Mouse (Mus musculus) liver, embryonic 11.5 days (tissue): ENCODE data around the gene Zbtb2. TPM values are rescaled to one million over a fixed set of nuclear protein-coding genes. Genes with fewer than 3 reads are reported as not detected.

ENCODE experiments used
- ATAC-seq: fragments of 200-750 bp; cut with Nextera tagmentation; replicated peaks from 2 replicates; pipeline ENCODE4 v1.8.0; 2017; ENCODE audit warnings: moderate number of reproducible peaks, mild to moderate bottlenecking, moderate TSS enrichment, moderate library complexity; ENCODE audit not compliant: low FRiP score
- DNase-seq: peaks from one replicate; pipeline ENCODE4 v3.0.0-alpha.2; 2017; ENCODE audit warnings: low spot score
- H3K27ac ChIP-seq: fragments of 300-500 bp; sonication (generic); 2 replicates; pipeline ENCODE4 v1.5.1; 2014; ENCODE audit warnings: mild to moderate bottlenecking, low read depth, low read length, control low read depth
- H3K27me3 ChIP-seq: fragments of 300-500 bp; sonication (generic); replicated peaks from 2 replicates; pipeline ENCODE4 v1.6.1; 2014; ENCODE audit warnings: low read length, mixed read lengths; ENCODE audit not compliant: control insufficient read depth, insufficient read depth
- H3K36me3 ChIP-seq: fragments of 300-500 bp; sonication (generic); 2 replicates; pipeline ENCODE4 v1.6.1; 2014; ENCODE audit warnings: mild to moderate bottlenecking, low read length, moderate library complexity, mixed read lengths; ENCODE audit not compliant: control insufficient read depth, insufficient read depth
- H3K4me1 ChIP-seq: fragments of 300-500 bp; sonication (generic); replicated peaks from 2 replicates; pipeline ENCODE4 v1.6.1; 2014; ENCODE audit warnings: low read length, mixed read lengths; ENCODE audit not compliant: control insufficient read depth, insufficient read depth
- H3K4me2 ChIP-seq: fragments of 300-500 bp; sonication (generic); 2 replicates; pipeline ENCODE4 v1.6.1; 2014; ENCODE audit warnings: mild to moderate bottlenecking, control low read depth, moderate library complexity
- H3K4me3 ChIP-seq: fragments of 300-500 bp; sonication (generic); 2 replicates; pipeline ENCODE4 v1.5.1; 2014; ENCODE audit warnings: low read depth, low read length, control low read depth
- H3K9ac ChIP-seq: fragments of 300-500 bp; sonication (generic); 2 replicates; pipeline ENCODE4 v1.6.1; 2014; ENCODE audit warnings: low read depth, low read length, control low read depth
- H3K9me3 ChIP-seq: fragments of 300-500 bp; sonication (generic); 2 replicates; pipeline ENCODE4 v1.6.1; 2016; ENCODE audit warnings: low read length, inconsistent platforms, mixed read lengths; ENCODE audit not compliant: control insufficient read depth
- WGBS: fragments of 180-500 bp; shearing (Covaris S2); extraction: QIAGEN DNeasy Blood & Tissue Kit; methylation state at CpG from one replicate; pipeline ENCODE4 v1.1.7; 2014; 5-methylcytosine and 5-hydroxymethylcytosine counted together
- polyA plus RNA-seq: library from polyadenylated mRNA; unstranded; fragments of >200 nt; fragmentation: Nextera tagmentation; extraction: Ambion mirVana; gene quantifications from 2 replicates; pipeline ENCODE4 v1.2.1, GENCODE M21; 2014

Gene Zbtb2
- polyA plus RNA-seq, 1 experiment from 2014 or later = 12.3 TPM

DNA sequence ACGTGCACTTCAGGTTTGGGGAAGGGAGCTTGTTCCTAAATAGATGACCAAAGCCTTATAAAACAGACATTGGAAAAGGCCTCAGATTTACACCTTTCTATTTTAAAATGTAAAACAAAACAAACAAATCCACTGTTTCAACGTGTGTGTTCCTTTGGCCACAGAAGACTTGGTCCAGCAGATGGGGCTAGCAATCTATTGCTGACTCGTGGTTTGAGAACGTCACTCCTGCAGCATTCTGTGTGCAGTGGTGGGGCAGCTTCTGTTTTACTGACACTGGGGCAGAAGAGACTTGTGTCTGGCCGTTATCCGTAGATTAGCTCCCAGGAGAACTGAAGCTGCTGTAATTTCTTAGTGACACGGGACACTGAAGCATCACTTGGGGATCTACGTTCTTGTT is 37.3 kb upstream of the Zbtb2 start:
- WGBS = 79% methylated on average over 8 of the region's 8 CpGs
- Histone ChIP-seq H3K4me2 (no peak overlapping the region), H3K4me3 (no peak overlapping the region), H3K9me3 (no peaks in the 10 kb centered on the region), H3K27me3 (no peaks in the 10 kb centered on the region), H3K4me1 (no peaks in the 10 kb centered on the region; the same call in 1 of the 2 replicates), H3K27ac (no peak overlapping the region), H3K9ac (no peak overlapping the region), H3K36me3 (peaks cover 30% of the 10 kb centered on the region)
- ATAC-seq (no peak), DNase-seq (no peak)

DNA sequence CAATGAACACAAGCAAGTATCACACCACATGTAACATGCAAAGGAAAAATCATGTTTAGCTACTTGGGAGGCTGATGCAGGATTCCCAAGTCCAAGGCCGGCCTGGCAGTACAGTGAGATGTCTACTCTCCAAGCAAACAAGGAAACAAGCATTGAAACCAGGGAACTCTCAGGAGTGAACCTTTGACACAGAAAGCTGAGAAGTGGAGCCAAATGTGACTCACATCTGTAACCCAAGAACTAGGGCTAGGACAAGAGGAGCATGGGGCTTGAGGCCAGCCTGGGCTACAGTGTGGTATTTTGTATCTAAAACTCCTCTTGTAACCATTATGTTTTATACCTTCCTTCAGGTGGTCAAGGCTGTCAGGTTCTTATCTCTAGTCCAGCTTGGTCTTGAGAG is 19.3 kb upstream of the Zbtb2 start:
- peaks cover 30% of the 10 kb centered on the region for H3K36me3 ChIP-seq
- WGBS = 94% methylated on average over 1 of the region's 1 CpGs

DNA sequence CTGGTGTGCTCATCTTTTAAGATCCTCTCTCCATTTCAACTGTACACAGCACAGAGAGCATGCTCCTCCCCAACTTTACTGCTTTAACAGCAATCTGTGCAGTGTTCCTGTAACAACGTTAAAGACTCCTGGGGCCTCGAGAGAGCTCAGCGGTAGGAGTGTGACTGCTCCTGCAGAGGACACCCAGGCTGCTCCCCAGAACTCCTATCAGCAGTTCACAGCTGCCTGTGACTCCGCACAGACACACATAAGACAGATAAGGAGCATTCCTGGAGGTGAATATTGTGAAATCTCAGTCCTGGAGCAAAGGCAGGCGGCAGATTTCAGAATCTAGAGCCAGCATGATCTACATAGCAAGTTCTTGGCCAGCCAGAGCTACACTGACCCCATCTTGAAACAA is 17.6 kb upstream of the Zbtb2 start:
- no peak overlapping the region for H3K27ac ChIP-seq
- ATAC-seq = peak; percentile 91
- H3K36me3 ChIP-seq = peaks cover 27% of the 10 kb centered on the region
- H3K4me3 ChIP-seq = no peak overlapping the region
- H3K9ac ChIP-seq = no peak overlapping the region
- no peak overlapping the region for H3K4me2 ChIP-seq
- 43% methylated on average over 5 of the region's 5 CpGs for WGBS
- H3K9me3 ChIP-seq = no peaks in the 10 kb centered on the region
- DNase-seq = no peak
- no peaks in the 10 kb centered on the region for H3K27me3 ChIP-seq
- peaks cover 6% of the 10 kb centered on the region for H3K4me1 ChIP-seq

More for the DNA sequence above, 19.3 kb upstream of the Zbtb2 start:
- no peak for ATAC-seq
- H3K4me3 ChIP-seq = no peak overlapping the region
- H3K9me3 ChIP-seq = no peaks in the 10 kb centered on the region
- no peak overlapping the region for H3K9ac ChIP-seq
- H3K4me2 ChIP-seq = no peak overlapping the region
- peaks cover 6% of the 10 kb centered on the region for H3K4me1 ChIP-seq
- DNase-seq = no peak
- no peaks in the 10 kb centered on the region for H3K27me3 ChIP-seq
- no peak overlapping the region for H3K27ac ChIP-seq

DNA sequence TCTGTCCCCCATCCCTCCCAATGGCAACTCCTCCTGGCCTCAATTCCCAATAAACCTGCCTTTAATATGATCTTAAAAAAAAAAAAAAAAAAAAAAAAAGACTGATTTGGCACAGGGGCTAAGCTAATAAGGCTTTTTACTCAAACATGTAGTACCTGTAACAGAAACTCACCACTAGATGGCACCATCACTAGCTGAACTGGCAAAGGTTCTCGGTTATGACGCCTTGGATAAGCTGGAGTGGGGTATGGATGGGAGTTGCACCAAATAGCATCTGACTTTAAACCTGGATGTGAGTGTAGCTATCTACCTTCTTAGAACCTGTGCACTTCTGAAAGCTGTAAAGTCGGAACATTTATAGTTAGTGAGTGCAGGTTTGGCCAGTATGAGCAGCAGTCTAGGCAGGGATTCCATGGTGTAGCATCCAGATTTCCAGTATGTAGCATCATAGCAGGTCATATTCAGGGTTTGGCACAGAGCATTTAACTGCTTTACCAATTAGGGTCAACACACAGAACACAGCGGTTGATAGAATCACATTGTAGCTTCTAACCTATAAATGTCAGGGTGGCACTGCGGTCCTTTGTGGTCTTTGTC is 17.1 kb upstream of the Zbtb2 start:
- Histone ChIP-seq H3K4me3 (no peak overlapping the region), H3K4me2 (no peak overlapping the region), H3K9ac (no peak overlapping the region), H3K27ac (no peak overlapping the region), H3K27me3 (no peaks in the 10 kb centered on the region), H3K36me3 (peaks cover 24% of the 10 kb centered on the region), H3K4me1 (peaks cover 6% of the 10 kb centered on the region), H3K9me3 (no peaks in the 10 kb centered on the region)
- no peak for DNase-seq
- peak; percentile 19; the same call in 1 of the 2 replicates for ATAC-seq
- WGBS = 60% methylated on average over 5 of the region's 5 CpGs

DNA sequence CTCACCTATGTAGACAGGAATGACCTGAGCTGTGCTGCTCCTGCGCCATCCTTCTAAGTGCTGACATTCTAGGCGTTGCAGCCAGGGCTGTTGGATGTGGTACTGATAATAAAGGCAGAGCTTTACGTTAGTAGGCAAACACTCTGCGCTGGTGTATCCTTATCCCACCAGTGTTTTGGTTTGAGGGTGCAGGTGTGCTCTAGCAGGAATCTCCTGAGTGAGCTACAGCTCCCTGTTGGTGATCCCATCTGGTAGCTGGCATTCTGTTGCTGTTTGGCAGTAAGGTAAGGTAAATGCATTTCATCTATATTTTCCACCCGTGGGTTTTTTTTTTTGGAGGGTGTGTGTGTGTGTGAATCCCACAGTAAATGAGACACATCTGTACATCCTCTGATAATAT is 10.2 kb upstream of the Zbtb2 start:
- Histone ChIP-seq H3K4me2 (no peak overlapping the region), H3K27me3 (no peaks in the 10 kb centered on the region), H3K27ac (no peak overlapping the region), H3K9me3 (no peaks in the 10 kb centered on the region), H3K36me3 (peaks cover 14% of the 10 kb centered on the region), H3K4me3 (no peak overlapping the region), H3K9ac (no peak overlapping the region), H3K4me1 (no peaks in the 10 kb centered on the region)
- DNase-seq (no peak), ATAC-seq (no peak)
- 76% methylated on average over 5 of the region's 5 CpGs for WGBS

DNA sequence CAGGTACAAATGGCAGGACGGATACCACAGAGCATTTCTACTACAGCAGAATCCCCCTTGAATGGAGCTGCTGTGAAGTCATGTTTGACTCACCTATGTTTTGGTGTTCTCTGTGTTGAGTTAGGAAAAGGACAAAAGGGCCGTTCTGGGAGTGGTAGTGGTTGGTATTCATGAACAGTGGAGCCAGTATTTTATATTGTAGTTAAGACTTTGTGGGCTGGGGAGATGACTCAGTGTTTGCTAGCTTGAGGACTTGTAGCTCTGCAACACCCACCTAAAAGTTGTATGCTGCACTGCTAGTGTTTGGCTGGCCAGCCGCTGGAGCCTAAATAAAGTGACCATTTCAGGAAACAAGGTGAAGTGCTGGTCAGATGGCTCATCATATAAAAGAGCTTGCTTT is 7.4 kb upstream of the Zbtb2 start:
- peaks cover 9% of the 10 kb centered on the region for H3K36me3 ChIP-seq
- H3K4me2 ChIP-seq = no peak overlapping the region
- H3K27ac ChIP-seq = no peak overlapping the region
- ATAC-seq (no peak), DNase-seq (no peak)
- no peak overlapping the region for H3K4me3 ChIP-seq
- H3K4me1 ChIP-seq = peaks cover 10% of the 10 kb centered on the region
- WGBS = 88% methylated on average over 3 of the region's 3 CpGs
- no peak overlapping the region for H3K9ac ChIP-seq
- H3K9me3 ChIP-seq = no peaks in the 10 kb centered on the region
- no peaks in the 10 kb centered on the region for H3K27me3 ChIP-seq

DNA sequence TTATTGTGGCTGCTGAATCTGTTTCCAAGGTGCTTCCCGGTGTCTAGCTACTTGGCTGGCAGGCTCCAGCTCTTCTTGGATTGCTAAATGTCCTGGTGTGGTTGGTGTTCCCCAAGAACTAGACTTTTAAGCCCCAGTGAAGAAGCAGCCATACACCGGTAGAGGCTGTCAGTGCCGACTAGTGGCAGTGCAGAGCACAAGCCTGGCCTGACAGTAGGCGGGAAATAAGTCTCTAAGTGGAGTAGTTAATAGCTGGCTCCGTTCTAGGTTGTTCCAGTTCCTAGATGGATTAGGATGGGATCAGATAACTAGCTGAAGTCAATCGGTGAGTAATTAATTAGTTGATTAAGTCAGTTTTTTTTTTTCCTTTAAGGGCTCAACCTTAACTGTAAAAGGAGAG is 3.9 kb upstream of the Zbtb2 start:
- H3K4me3 ChIP-seq = no peak overlapping the region
- no peak for ATAC-seq
- no peaks in the 10 kb centered on the region for H3K27me3 ChIP-seq
- H3K4me1 ChIP-seq = peaks cover 25% of the 10 kb centered on the region
- no peak overlapping the region for H3K4me2 ChIP-seq
- WGBS = 64% methylated on average over 6 of the region's 6 CpGs
- no peak overlapping the region for H3K27ac ChIP-seq
- no peaks in the 10 kb centered on the region for H3K9me3 ChIP-seq
- DNase-seq = no peak
- H3K36me3 ChIP-seq = peaks cover 7% of the 10 kb centered on the region
- H3K9ac ChIP-seq = no peak overlapping the region

DNA sequence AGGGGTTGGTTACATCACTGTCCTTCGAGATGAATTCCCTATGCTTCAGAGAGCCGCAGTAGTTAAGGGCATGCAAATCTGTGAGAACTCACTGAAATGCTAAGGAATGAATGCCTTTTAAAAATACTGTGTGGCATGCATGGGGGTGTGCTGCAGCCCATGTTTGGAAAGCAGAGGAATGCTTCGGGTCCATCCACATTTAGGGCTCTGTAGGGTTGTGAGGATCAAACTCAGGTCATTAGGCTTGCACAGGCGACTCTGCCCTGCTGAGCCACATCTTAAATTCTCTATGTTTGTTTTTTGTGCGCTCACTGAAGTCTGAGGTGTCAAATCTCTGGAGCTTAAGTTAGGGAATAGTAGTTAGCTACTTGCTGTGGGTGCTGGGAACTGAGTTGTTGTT is 3.2 kb upstream of the Zbtb2 start:
- peaks cover 25% of the 10 kb centered on the region for H3K4me1 ChIP-seq
- no peaks in the 10 kb centered on the region for H3K27me3 ChIP-seq
- no peak for DNase-seq
- no peak overlapping the region for H3K9ac ChIP-seq
- H3K27ac ChIP-seq = no peak overlapping the region
- 76% methylated on average over 5 of the region's 5 CpGs for WGBS
- peaks cover 5% of the 10 kb centered on the region; the same call in 1 of the 2 replicates for H3K36me3 ChIP-seq
- H3K4me2 ChIP-seq = no peak overlapping the region
- no peak overlapping the region for H3K4me3 ChIP-seq
- no peak for ATAC-seq
- H3K9me3 ChIP-seq = no peaks in the 10 kb centered on the region

DNA sequence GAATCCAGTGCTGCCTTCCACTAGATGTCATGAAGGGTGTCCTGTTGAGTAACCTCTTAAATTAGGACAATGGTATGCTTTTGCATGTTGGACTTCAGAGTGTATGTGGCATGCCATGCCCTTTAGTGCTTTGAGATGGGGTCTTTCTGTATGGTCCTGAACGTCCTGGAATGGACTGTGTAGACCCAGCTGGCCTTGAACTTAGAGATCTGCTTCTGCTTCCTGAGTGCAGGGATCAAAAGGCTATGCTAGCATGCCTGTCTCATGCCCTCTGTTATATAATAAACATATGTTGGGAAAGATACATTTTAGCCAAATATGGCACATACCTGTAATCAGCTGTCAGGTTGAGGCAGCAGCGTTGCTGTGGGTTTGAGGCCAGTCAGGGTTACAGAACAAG is 2.6 kb upstream of the Zbtb2 start:
- Histone ChIP-seq H3K27ac (no peak overlapping the region), H3K36me3 (peaks cover under 1% of the 10 kb centered on the region; the same call in 1 of the 2 replicates), H3K4me3 (no peak overlapping the region), H3K4me1 (peaks cover 28% of the 10 kb centered on the region), H3K9ac (no peak overlapping the region), H3K4me2 (no peak overlapping the region; the same call in 1 of the 2 replicates), H3K9me3 (no peaks in the 10 kb centered on the region), H3K27me3 (no peaks in the 10 kb centered on the region)
- 65% methylated on average over 2 of the region's 2 CpGs for WGBS
- DNase-seq = no peak
- ATAC-seq = no peak
